Mouse (Mus musculus) liver, adult 10 weeks (tissue): ENCODE measurements around the gene Vmn2r17. TPM values are rescaled to one million over a fixed set of nuclear protein-coding genes. Genes with fewer than 3 reads are reported as not detected.

Experiments
- polyA plus RNA-seq: library from polyadenylated mRNA; stranded (reverse); fragments of 350-450 nt; fragmentation: Illumina TruSeq; extraction: RNeasy Lipid Tissue Mini Kit (QIAGEN cat#74804); gene quantifications from one replicate; pipeline ENCODE4 v1.2.3, GENCODE M21; 2014; ENCODE audit warnings: low read depth, low replicate concordance

The Vmn2r17 gene
- not detected for polyA plus RNA-seq

DNA sequence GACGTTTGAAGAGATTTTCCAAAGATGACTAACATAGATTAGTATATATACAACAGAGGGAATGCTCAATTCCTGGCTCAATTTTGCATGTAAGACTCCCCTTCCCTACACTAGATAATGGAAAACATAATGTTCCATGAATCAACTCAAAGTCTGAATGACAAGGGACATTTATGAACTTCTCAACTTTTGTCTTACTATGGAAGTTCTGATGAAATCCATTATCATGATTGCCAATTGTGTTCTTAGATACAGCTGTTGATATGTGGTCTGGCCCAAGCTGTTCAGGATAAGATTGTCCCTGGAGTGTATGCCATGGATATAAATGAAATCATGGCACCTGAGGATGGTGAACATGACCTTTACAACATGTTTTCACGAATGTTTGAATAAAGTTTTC lies at the start of gene Vmn2r17:
Gene Vmn2r17 (plus strand): TSS at position 301 of the 400 bp plus-strand sequence.

Other genes starting within 250 kb of the Vmn2r17 start
- gene Vmn2r13, start 227.5 kb upstream of the Vmn2r17 start, polyA plus RNA-seq: not detected
- not detected for gene Vmn2r14, start 195.0 kb upstream of the Vmn2r17 start, polyA plus RNA-seq
- gene Vmn2r15, start 122.0 kb upstream of the Vmn2r17 start, polyA plus RNA-seq: not detected
- gene Vmn2r16, start 89.5 kb upstream of the Vmn2r17 start, polyA plus RNA-seq: not detected
- not detected for gene Crlf2, start 139.3 kb downstream of the Vmn2r17 start, polyA plus RNA-seq